Mouse (Mus musculus) heart, adult 2 months (tissue): Measurements from ENCODE around the gene Pex7. TPM values are rescaled to one million over a fixed set of nuclear protein-coding genes. Genes with fewer than 3 reads are reported as not detected.

Source experiments
- DNase-seq, 2 experiments: peaks; one replicate each; pipeline ENCODE4 v3.0.0; 2021
- H3K27ac ChIP-seq: fragments of 200-600 bp; 2 replicates; pipeline ENCODE4 v1.8.1; 2022
- H3K27me3 ChIP-seq: fragments of 200-500 bp; 2 replicates; pipeline ENCODE4 v1.6.1; 2012; ENCODE audit warnings: mild to moderate bottlenecking, low read length, inconsistent platforms, mixed read lengths; ENCODE audit not compliant: control insufficient read depth, insufficient read depth
- H3K36me3 ChIP-seq: fragments of 200-500 bp; 2 replicates; pipeline ENCODE4 v1.6.1; 2012; ENCODE audit warnings: low read length, inconsistent platforms; ENCODE audit not compliant: control insufficient read depth, insufficient read depth
- H3K4me1 ChIP-seq: fragments of 200-500 bp; 2 replicates; pipeline ENCODE4 v1.6.1; 2011; ENCODE audit warnings: low read length; ENCODE audit not compliant: control insufficient read depth, insufficient read depth
- H3K4me3 ChIP-seq: fragments of 200-600 bp; 2 replicates; pipeline ENCODE4 v1.8.1; 2022
- H3K79me2 ChIP-seq: fragments of 200-500 bp; replicated peaks from 2 replicates; pipeline ENCODE4 v1.6.1; 2012; ENCODE audit warnings: mild to moderate bottlenecking, inconsistent platforms, low read length, moderate library complexity, mixed read lengths; ENCODE audit not compliant: control insufficient read depth, insufficient read depth
- H3K9ac ChIP-seq: fragments of 200-500 bp; 2 replicates; pipeline ENCODE4 v1.6.1; 2012; ENCODE audit warnings: low read depth, mild to moderate bottlenecking, control low read depth, inconsistent platforms, low read length, mixed read lengths
- CTCF ChIP-seq: fragments of 200-600 bp; IDR thresholded peaks from 2 replicates; pipeline ENCODE4 v1.8.1; 2022; ENCODE audit warnings: antibody characterized with exemption, mild to moderate bottlenecking, moderate library complexity
- EP300 ChIP-seq: fragments of 200-500 bp; IDR thresholded peaks from 2 replicates; pipeline ENCODE4 v1.6.1; 2011; ENCODE audit warnings: low read depth, low read length, control low read depth; ENCODE audit not compliant: insufficient read depth
- POLR2A ChIP-seq: fragments of 200-500 bp; IDR thresholded peaks from 2 replicates; pipeline ENCODE4 v1.6.1; 2011; ENCODE audit warnings: mild to moderate bottlenecking, low read depth, low read length, control low read depth; ENCODE audit not compliant: insufficient read depth
- WGBS: fragments of 180-500 bp; shearing (Covaris S2); methylation state at CpG from one replicate; pipeline ENCODE4 v1.1.7; 2018; 5-methylcytosine and 5-hydroxymethylcytosine counted together
- intact Hi-C: fragments of 180-260 bp; cut with DNase I; formaldehyde crosslinking; loops from one replicate; pipeline ENCODE4 v1.15.1; 2025
- polyA plus RNA-seq: library from polyadenylated mRNA; depleted of rRNA; stranded (reverse); fragments of >200 nt; gene quantifications from 2 replicates; pipeline ENCODE4 v1.2.3, GENCODE M21; 2012
- total RNA-seq, 2 experiments: library from RNA; stranded (reverse); gene quantifications; 2 replicates each; pipeline ENCODE4 v1.2.3; 2021

Gene Pex7
- total and polyA plus RNA-seq, 3 experiments, result 32.5 to 37.6 (median 32.8) TPM

GRCm38 (mm10) chr10:19938738-19939137 is 31.2 kb upstream of the Pex7 start:
- 66% methylated on average over 6 of the region's 6 CpGs for WGBS
- H3K9ac ChIP-seq, result no peak overlapping the region

GRCm38 (mm10) chr10:19936961-19937708 is 29.6 kb upstream of the Pex7 start:
- DNase-seq, result no peak
- H3K27ac ChIP-seq, result peak overlapping the region; percentile 91
- no peak overlapping the region for H3K4me3 ChIP-seq
- peaks cover 17% of the 10 kb centered on the region; the same call in 1 of the 2 replicates for H3K36me3 ChIP-seq
- TF ChIP-seq POLR2A (no peak), EP300 (no peak), CTCF (no peak)
- H3K9ac ChIP-seq, result no peak overlapping the region
- 0 out of 2 replicates have a peak, but pooled peaks cover 2% of the 10 kb centered on the region for H3K79me2 ChIP-seq
- intact Hi-C loops, result no loop called here
- H3K4me1 ChIP-seq, result peaks cover 29% of the 10 kb centered on the region
- H3K27me3 ChIP-seq, result no peaks in the 10 kb centered on the region
- WGBS, result 49% methylated on average over 9 of the region's 9 CpGs

More at GRCm38 (mm10) chr10:19938738-19939137, 31.2 kb upstream of the Pex7 start:
- H3K36me3 ChIP-seq, result peaks cover 17% of the 10 kb centered on the region; the same call in 1 of the 2 replicates
- DNase-seq, result no peak
- H3K27ac ChIP-seq, result peak overlapping the region; percentile 86; the same call in 1 of the 2 replicates
- H3K4me1 ChIP-seq, result peaks cover 29% of the 10 kb centered on the region
- H3K27me3 ChIP-seq, result no peaks in the 10 kb centered on the region
- H3K79me2 ChIP-seq, result 0 out of 2 replicates have a peak, but pooled peaks cover 2% of the 10 kb centered on the region
- intact Hi-C loops, result no loop called here
- no peak for TF ChIP-seq EP300
- TF ChIP-seq POLR2A, result no peak
- H3K4me3 ChIP-seq, result no peak overlapping the region

- intact Hi-C loops, result loop anchor here (2.0 kb wide), 3 partner anchors 21 to 71 kb away; partner anchors contain the start of gene Pex7
- DNase-seq, result no peak
- TF ChIP-seq POLR2A (no peak), EP300 (no peak), CTCF (no peak)
- H3K27me3 ChIP-seq, result no peaks in the 10 kb centered on the region
- H3K4me1 ChIP-seq, result peaks cover 25% of the 10 kb centered on the region
- H3K36me3 ChIP-seq, result peaks cover 14% of the 10 kb centered on the region; the same call in 1 of the 2 replicates
- 40% methylated on average over 4 of the region's 4 CpGs for WGBS
- H3K9ac ChIP-seq, result peak overlapping the region; percentile 14; the same call in 1 of the 2 replicates
- H3K27ac ChIP-seq, result peak overlapping the region; percentile 91
- H3K4me3 ChIP-seq, result peak overlapping the region; percentile 72
- 0 out of 2 replicates have a peak, but pooled peaks cover 2% of the 10 kb centered on the region for H3K79me2 ChIP-seq
Measured at GRCm38 (mm10) chr10:19935821-19936367, 28.4 kb upstream of the Pex7 start.

DNA sequence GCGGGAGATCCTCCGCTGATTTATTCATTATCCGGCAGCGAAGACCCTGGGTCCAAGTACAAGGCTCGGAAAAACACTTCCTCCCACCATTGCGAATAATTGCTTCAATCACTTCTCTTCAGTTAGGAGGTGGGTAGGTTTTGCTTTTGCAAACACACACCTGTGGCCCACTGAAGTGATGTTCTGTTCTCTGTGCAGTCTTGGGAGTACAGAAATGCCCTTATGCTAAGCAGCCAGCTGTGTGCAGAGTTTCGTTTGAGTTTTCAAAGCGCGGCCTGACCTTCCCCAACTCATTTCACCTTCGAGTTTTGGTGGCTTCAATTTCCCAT is 27.8 kb upstream of the Pex7 start:
- H3K79me2 ChIP-seq, result 0 out of 2 replicates have a peak, but pooled peaks cover 2% of the 10 kb centered on the region
- WGBS, result 17% methylated on average over 10 of the region's 10 CpGs
- peak overlapping the region; percentile 91 for H3K27ac ChIP-seq
- intact Hi-C loops, result loop anchor here (2.0 kb wide), 3 partner anchors 22 to 72 kb away; partner anchors contain the start of gene Pex7
- TF ChIP-seq CTCF (no peak), POLR2A (no peak)
- peaks cover 8% of the 10 kb centered on the region; the same call in 1 of the 2 replicates for H3K36me3 ChIP-seq
- no peaks in the 10 kb centered on the region for H3K27me3 ChIP-seq
- DNase-seq, result no peak
- H3K9ac ChIP-seq, result peak overlapping the region; percentile 99
- H3K4me3 ChIP-seq, result peak overlapping the region; percentile 72
- peaks cover 21% of the 10 kb centered on the region for H3K4me1 ChIP-seq

DNA sequence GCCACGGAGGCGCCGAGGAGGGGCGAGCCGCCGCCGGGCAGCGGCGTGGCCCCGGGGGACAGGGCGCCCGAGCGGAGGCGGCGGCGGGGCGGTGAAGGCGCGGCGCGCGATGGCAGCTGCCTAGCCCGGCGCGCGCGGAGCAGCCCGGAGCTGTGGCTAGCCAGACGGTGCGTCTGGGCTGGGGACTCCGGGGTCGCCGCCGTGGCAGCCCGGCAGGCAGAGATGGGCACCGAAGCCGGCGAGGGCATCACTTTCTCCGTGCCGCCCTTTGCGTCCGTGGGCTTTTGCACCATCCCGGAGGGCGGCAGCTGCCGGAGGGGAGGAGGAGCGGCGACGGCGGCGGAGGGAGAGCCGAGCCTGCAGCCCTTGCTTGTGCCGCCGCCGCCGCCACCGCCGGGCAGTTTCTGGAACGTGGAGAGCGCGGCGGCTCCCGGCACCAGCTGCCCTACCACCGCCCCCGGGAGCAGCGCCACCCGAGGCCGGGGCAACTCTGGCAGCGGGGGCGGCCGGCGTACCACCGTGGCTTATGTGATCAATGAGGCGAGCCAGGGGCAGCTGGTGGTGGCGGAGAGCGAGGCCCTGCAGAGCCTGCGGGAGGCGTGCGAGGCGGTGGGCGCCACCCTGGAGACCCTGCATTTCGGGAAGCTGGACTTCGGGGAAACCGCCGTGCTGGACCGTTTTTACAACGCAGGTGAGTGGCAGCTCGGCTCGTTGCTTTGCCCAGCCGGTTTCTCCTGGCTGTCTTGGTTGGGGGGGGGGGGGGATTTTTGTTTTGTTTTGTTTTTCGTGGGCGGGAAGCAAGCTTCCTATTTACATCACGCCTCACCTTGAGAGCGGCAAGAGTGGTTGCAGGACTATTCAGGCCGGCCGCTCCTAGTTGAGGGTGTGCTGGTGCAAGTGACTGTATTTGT is 27.1 kb upstream of the Pex7 start, which contains the start of gene Map3k5:
Gene Map3k5 (plus strand): TSS at position 89 of the 911 bp plus-strand sequence.
- peak within 1 kb of the TSS; percentile 91 for H3K27ac ChIP-seq
- WGBS, result 1% methylated on average over 88 of the region's 95 CpGs
- peak within 1 kb of the TSS; percentile 72 for H3K4me3 ChIP-seq
- H3K9ac ChIP-seq, result peak within 1 kb of the TSS; percentile 99
- peaks cover 16% of the 10 kb centered on the region for H3K4me1 ChIP-seq
- H3K79me2 ChIP-seq, result 0 out of 2 replicates have a peak, but pooled peaks cover 2% of the 10 kb centered on the region
- H3K36me3 ChIP-seq, result peaks cover 8% of the 10 kb centered on the region; the same call in 1 of the 2 replicates
- intact Hi-C loops, result loop anchor here (1.0 to 2.0 kb wide), 4 partner anchors 22 to 139 kb away; partner anchors contain the start of gene Pex7
- no peaks in the 10 kb centered on the region for H3K27me3 ChIP-seq
- DNase-seq, result no peak
- TF ChIP-seq EP300, result no peak
- TF ChIP-seq POLR2A, result no peak
- peak; percentile 50 for TF ChIP-seq CTCF
